Mouse (Mus musculus) neural tube, embryonic 12.5 days (tissue): ENCODE measurements around the gene Sulf2. TPM values are rescaled to one million over a fixed set of nuclear protein-coding genes. Genes with fewer than 3 reads are reported as not detected.
"Not testable (repeated sequence)": the region's sequence is repeated elsewhere in the genome, so short reads cannot be mapped to it uniquely, and the experiment has no call there.

Source experiments
- ATAC-seq: fragments of 200-750 bp; cut with Nextera tagmentation; 2 replicates; pipeline ENCODE4 v1.8.0; 2017; ENCODE audit warnings: low read depth, mild to moderate bottlenecking, moderate TSS enrichment, moderate library complexity; ENCODE audit not compliant: low FRiP score
- H3K27ac ChIP-seq: fragments of 300-500 bp; sonication (generic); 2 replicates; pipeline ENCODE4 v1.5.1; 2016
- H3K27me3 ChIP-seq: fragments of 300-500 bp; sonication (generic); replicated peaks from 2 replicates; pipeline ENCODE4 v1.6.1; 2016; ENCODE audit warnings: mild to moderate bottlenecking
- H3K36me3 ChIP-seq: fragments of 300-500 bp; sonication (generic); 2 replicates; pipeline ENCODE4 v1.6.1; 2016; ENCODE audit warnings: mild to moderate bottlenecking
- H3K4me1 ChIP-seq: fragments of 300-500 bp; sonication (generic); 2 replicates; pipeline ENCODE4 v1.6.1; 2016
- H3K4me2 ChIP-seq: fragments of 300-500 bp; sonication (generic); replicated peaks from 2 replicates; pipeline ENCODE4 v1.6.1; 2016; ENCODE audit warnings: mild to moderate bottlenecking
- H3K4me3 ChIP-seq: fragments of 300-500 bp; sonication (generic); 2 replicates; pipeline ENCODE4 v1.5.1; 2016
- H3K9ac ChIP-seq: fragments of 300-500 bp; sonication (generic); 2 replicates; pipeline ENCODE4 v1.6.1; 2016; ENCODE audit warnings: mild to moderate bottlenecking
- H3K9me3 ChIP-seq: fragments of 300-500 bp; sonication (generic); 2 replicates; pipeline ENCODE4 v1.6.1; 2016; ENCODE audit warnings: mild to moderate bottlenecking
- WGBS: fragments of 180-500 bp; shearing (Covaris S2); methylation state at CpG from one replicate; pipeline ENCODE4 v1.1.7; 2016; 5-methylcytosine and 5-hydroxymethylcytosine counted together
- polyA plus RNA-seq: library from polyadenylated mRNA; unstranded; fragments of >200 nt; fragmentation: Nextera tagmentation; extraction: Ambion mirVana; gene quantifications from 2 replicates; pipeline ENCODE4 v1.2.1, GENCODE M21; 2016

Sulf2 gene
- polyA plus RNA-seq: 144 and 152 TPM in 2 replicates

GRCm38 (mm10) chr2:166155454-166155815 is at the start of gene Sulf2:
Gene Sulf2 (minus strand): TSS chr2:166155663.
- H3K36me3 ChIP-seq: 0 out of 2 replicates have a peak, but pooled peaks cover 6% of the 10 kb centered on the region
- H3K9ac ChIP-seq: peak within 1 kb of the TSS; percentile 93
- H3K4me2 ChIP-seq: peak within 1 kb of the TSS; percentile 94
- H3K4me1 ChIP-seq: peaks cover 46% of the 10 kb centered on the region
- peaks cover 13% of the 10 kb centered on the region for H3K27me3 ChIP-seq
- 1% methylated on average over 23 of the region's 23 CpGs for whole genome bisulfite sequencing
- H3K4me3 ChIP-seq: peak within 1 kb of the TSS; percentile 83
- H3K27ac ChIP-seq: peak within 1 kb of the TSS; percentile 86
- no peaks in the 10 kb centered on the region; the same call in 1 of the 2 replicates for H3K9me3 ChIP-seq
- peak; percentile 56; the same call in 1 of the 2 replicates for ATAC-seq

DNA sequence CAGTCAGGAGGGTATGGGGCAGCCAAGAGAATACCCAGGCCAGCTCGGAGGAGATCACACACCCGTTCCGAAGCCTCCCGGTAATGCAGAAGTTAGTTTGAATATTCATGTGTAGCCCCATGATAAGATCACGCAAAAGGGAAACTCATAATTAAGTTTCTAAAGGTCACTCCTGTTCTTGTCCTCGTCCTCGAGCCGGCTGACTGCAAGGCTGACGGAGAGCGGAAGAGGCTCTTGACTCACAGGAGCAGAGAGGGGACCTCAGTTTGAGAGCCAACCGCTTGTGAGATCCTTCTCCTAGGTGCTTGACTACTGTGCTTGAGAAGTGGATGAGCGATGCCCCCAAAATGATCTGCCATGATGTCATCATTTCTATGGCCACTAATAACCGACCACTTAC is 48.7 kb upstream of the Sulf2 start:
- Histone ChIP-seq H3K4me3 (no peak overlapping the region), H3K4me1 (peaks cover 7% of the 10 kb centered on the region), H3K4me2 (no peak overlapping the region), H3K27ac (no peak overlapping the region), H3K9me3 (no peaks in the 10 kb centered on the region), H3K9ac (no peak overlapping the region), H3K27me3 (no peaks in the 10 kb centered on the region; the same call in 1 of the 2 replicates), H3K36me3 (no peaks in the 10 kb centered on the region)
- ATAC-seq: no peak
- WGBS: 89% methylated on average over 13 of the region's 13 CpGs

GRCm38 (mm10) chr2:166203647-166204046 is 48.2 kb upstream of the Sulf2 start:
- no peak for ATAC-seq
- no peaks in the 10 kb centered on the region for H3K36me3 ChIP-seq
- H3K9me3 ChIP-seq: no peaks in the 10 kb centered on the region
- H3K4me3 ChIP-seq: no peak overlapping the region
- no peaks in the 10 kb centered on the region; the same call in 1 of the 2 replicates for H3K27me3 ChIP-seq
- H3K27ac ChIP-seq: no peak overlapping the region
- peaks cover 7% of the 10 kb centered on the region for H3K4me1 ChIP-seq
- H3K4me2 ChIP-seq: no peak overlapping the region
- H3K9ac ChIP-seq: no peak overlapping the region
- WGBS: 81% methylated on average over 12 of the region's 12 CpGs

- WGBS: 50% methylated on average over 7 of the region's 7 CpGs
Observed at GRCm38 (mm10) chr2:166197964-166198363, 42.5 kb upstream of the Sulf2 start.

GRCm38 (mm10) chr2:166197064-166197463 is 41.6 kb upstream of the Sulf2 start:
- no peak overlapping the region for H3K27ac ChIP-seq
- H3K9ac ChIP-seq: no peak overlapping the region
- 68% methylated on average over 6 of the region's 6 CpGs for WGBS
- H3K9me3 ChIP-seq: no peaks in the 10 kb centered on the region
- no peak overlapping the region for H3K4me2 ChIP-seq
- H3K4me1 ChIP-seq: peaks cover 10% of the 10 kb centered on the region
- H3K4me3 ChIP-seq: no peak overlapping the region
- no peak for ATAC-seq
- H3K36me3 ChIP-seq: no peaks in the 10 kb centered on the region
- H3K27me3 ChIP-seq: peaks cover 6% of the 10 kb centered on the region; the same call in 1 of the 2 replicates

More at GRCm38 (mm10) chr2:166197964-166198363, 42.5 kb upstream of the Sulf2 start:
- no peaks in the 10 kb centered on the region for H3K36me3 ChIP-seq
- no peak overlapping the region for H3K9ac ChIP-seq
- H3K4me1 ChIP-seq: peaks cover 10% of the 10 kb centered on the region
- no peaks in the 10 kb centered on the region for H3K9me3 ChIP-seq
- no peak overlapping the region for H3K27ac ChIP-seq
- ATAC-seq: no peak
- H3K4me2 ChIP-seq: no peak overlapping the region
- no peak overlapping the region for H3K4me3 ChIP-seq
- H3K27me3 ChIP-seq: peaks cover 6% of the 10 kb centered on the region; the same call in 1 of the 2 replicates

DNA sequence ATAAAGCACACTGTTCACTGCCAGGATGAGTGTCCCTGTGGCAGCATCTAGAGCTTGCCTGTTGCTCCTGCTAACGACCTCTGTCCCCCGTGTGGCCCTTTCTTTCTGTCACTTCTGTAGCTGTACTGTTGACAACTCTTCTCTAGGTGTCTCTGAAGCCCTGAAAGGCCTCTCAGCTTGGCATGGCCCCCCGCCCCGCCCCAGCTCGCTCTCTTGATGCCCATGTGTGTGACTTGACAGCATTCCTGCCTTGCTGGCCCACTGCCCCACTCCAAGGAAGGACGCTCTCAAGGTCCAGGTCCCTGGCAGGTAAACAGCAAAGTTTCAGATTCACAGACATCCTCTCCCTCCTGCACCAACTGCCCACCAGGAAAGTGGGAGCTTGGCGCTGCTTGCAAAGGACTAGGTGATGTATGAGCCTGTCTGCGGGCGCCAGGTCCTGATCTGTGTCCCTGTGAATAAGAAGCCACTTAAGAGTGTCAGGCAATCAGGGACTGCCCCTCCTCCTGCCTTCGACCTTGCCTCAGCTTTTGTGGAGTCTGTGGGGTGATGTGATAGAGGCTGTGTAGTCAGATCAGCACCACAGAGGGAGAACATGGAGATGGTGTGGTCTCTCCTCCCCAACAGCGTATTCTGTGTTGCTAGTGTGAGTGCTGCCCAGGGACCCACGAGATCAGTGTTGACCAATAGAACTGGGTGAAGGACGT is 40.8 kb upstream of the Sulf2 start:
- Histone ChIP-seq H3K4me1 (peaks cover 10% of the 10 kb centered on the region), H3K4me2 (no peak overlapping the region), H3K27ac (no peak overlapping the region), H3K27me3 (peaks cover 9% of the 10 kb centered on the region; the same call in 1 of the 2 replicates), H3K36me3 (no peaks in the 10 kb centered on the region), H3K9me3 (no peaks in the 10 kb centered on the region), H3K4me3 (no peak overlapping the region), H3K9ac (no peak overlapping the region)
- 65% methylated on average over 13 of the region's 13 CpGs for WGBS
- no peak for ATAC-seq

DNA sequence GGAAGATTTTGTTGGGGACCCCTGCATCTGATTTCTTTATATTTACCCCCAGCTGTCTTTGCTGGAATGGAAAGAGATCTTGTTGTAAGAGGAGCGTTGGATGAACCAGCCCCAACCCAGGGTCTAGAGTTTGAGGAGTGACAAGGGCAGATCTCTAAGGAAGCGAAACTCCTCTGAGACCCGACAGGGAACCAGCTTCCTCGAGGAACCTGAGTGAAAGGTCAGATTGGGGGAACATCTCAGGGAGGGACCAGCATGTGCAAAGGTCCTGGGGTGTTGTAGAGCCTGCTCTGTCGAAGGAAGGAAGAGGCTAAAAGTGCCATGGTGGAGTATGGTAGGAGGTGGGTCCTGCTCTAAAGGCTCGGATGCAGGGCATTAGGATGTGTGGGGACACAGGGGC is 39.6 kb upstream of the Sulf2 start:
- Histone ChIP-seq H3K4me3 (no peak overlapping the region), H3K9me3 (no peaks in the 10 kb centered on the region), H3K4me1 (peaks cover 14% of the 10 kb centered on the region), H3K4me2 (no peak overlapping the region), H3K27ac (no peak overlapping the region), H3K36me3 (no peaks in the 10 kb centered on the region), H3K9ac (no peak overlapping the region), H3K27me3 (0 out of 2 replicates have a peak, but pooled peaks cover 10% of the 10 kb centered on the region)
- ATAC-seq: no peak
- WGBS: 82% methylated on average over 6 of the region's 6 CpGs

GRCm38 (mm10) chr2:166194112-166194758 is 38.8 kb upstream of the Sulf2 start:
- Histone ChIP-seq H3K4me1 (peaks cover 14% of the 10 kb centered on the region), H3K36me3 (no peaks in the 10 kb centered on the region), H3K9ac (no peak overlapping the region), H3K4me3 (no peak overlapping the region), H3K4me2 (no peak overlapping the region), H3K9me3 (no peaks in the 10 kb centered on the region), H3K27ac (no peak overlapping the region), H3K27me3 (0 out of 2 replicates have a peak, but pooled peaks cover 10% of the 10 kb centered on the region)
- WGBS: 70% methylated on average over 16 of the region's 16 CpGs
- no peak for ATAC-seq

GRCm38 (mm10) chr2:166193509-166193908 is 38.0 kb upstream of the Sulf2 start:
- no peak overlapping the region for H3K27ac ChIP-seq
- H3K4me1 ChIP-seq: peaks cover 14% of the 10 kb centered on the region
- no peak for ATAC-seq
- 91% methylated on average over 3 of the region's 3 CpGs for WGBS
- H3K27me3 ChIP-seq: 0 out of 2 replicates have a peak, but pooled peaks cover 10% of the 10 kb centered on the region
- H3K36me3 ChIP-seq: no peaks in the 10 kb centered on the region
- no peak overlapping the region for H3K4me2 ChIP-seq
- H3K9me3 ChIP-seq: no peaks in the 10 kb centered on the region
- H3K9ac ChIP-seq: no peak overlapping the region
- H3K4me3 ChIP-seq: no peak overlapping the region

- 67% methylated on average over 8 of the region's 8 CpGs for WGBS
- Histone ChIP-seq H3K9ac (no peak overlapping the region), H3K27ac (no peak overlapping the region), H3K9me3 (no peaks in the 10 kb centered on the region), H3K27me3 (0 out of 2 replicates have a peak, but pooled peaks cover 5% of the 10 kb centered on the region), H3K4me1 (peaks cover 20% of the 10 kb centered on the region), H3K36me3 (no peaks in the 10 kb centered on the region), H3K4me3 (no peak overlapping the region), H3K4me2 (no peak overlapping the region)
- no peak for ATAC-seq
Observed at GRCm38 (mm10) chr2:166190816-166191215, 35.4 kb upstream of the Sulf2 start.

DNA sequence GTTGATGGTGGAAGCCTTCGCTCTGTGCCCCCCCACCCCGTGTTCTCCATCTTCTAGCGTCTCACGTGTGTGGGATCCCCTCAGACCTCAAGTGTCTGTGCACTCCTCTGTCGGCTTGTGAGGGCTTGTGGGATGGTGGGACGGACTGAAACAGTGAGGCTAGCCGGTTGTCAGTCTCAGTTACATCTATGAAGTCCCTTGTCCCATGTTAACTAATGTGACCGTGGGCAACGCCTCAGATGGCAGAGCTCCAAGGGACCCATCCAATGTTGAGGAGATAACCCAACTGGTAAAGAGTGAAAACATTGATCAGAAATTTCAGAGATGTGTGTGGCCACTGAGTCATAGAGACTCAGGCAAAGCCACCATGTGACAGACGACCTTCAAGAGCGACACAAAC is 33.7 kb upstream of the Sulf2 start:
- no peak overlapping the region for H3K4me2 ChIP-seq
- WGBS: 95% methylated on average over 11 of the region's 11 CpGs
- no peaks in the 10 kb centered on the region for H3K36me3 ChIP-seq
- H3K27ac ChIP-seq: no peak overlapping the region
- no peak overlapping the region for H3K4me3 ChIP-seq
- ATAC-seq: no peak
- H3K4me1 ChIP-seq: peaks cover 20% of the 10 kb centered on the region
- H3K27me3 ChIP-seq: 0 out of 2 replicates have a peak, but pooled peaks cover 5% of the 10 kb centered on the region
- H3K9ac ChIP-seq: no peak overlapping the region
- no peaks in the 10 kb centered on the region for H3K9me3 ChIP-seq

DNA sequence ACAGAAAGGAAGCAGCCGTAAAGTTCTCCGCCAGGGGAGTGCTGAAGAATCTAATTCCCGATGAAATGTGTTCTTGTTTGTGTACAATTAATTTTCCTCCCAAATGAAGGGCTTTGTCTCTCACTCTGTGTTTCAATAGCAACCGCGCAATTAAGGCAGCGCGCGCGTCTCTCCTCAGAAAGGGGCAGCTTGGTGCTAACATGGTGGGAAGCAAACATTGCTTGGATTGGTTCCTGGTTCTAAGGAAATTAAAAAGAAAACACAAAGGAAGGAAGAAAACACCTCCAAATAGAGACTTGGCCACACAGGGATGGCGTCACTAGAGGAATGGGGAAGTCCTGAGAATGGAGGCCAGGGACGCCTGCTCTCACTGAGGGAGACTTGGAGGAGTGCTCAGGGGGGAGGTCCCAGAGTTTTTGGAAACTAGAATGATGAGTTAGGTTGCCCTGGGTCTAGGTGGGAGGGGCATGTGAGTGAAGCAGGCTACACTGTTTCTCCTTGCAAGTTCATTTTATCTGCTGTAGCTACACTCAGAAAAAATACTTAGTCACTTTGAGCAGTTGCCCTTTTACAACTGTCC is 32.5 kb upstream of the Sulf2 start:
- 53% methylated on average over 8 of the region's 11 CpGs for WGBS
- H3K4me3 ChIP-seq, H3K9me3 ChIP-seq, H3K36me3 ChIP-seq, H3K27me3 ChIP-seq, ATAC-seq, H3K27ac ChIP-seq, H3K9ac ChIP-seq, H3K4me2 ChIP-seq: not testable (repeated sequence)
- H3K4me1 ChIP-seq: peaks cover 20% of the 10 kb centered on the region
